Mouse (Mus musculus) R1 (cell line): ENCODE results near the gene Terb2.
"Not testable (repeated sequence)": the region's sequence is repeated elsewhere in the genome, so short reads cannot be mapped to it uniquely, and the experiment has no call there.

Source experiments
- DNase-seq: peaks from one replicate; pipeline ENCODE4 v3.0.0-alpha.2; 2018; ENCODE audit warnings: low read depth, low spot score

The Terb2 gene

GRCm38 (mm10) chr2:122161542-122161941 lies 24.5 kb upstream of the Terb2 start:
- peak; percentile 45 for DNase-seq

- no peak for DNase-seq
Observed at GRCm38 (mm10) chr2:122162529-122162928, 23.5 kb upstream of the Terb2 start.

GRCm38 (mm10) chr2:122163430-122164195 lies 22.5 kb upstream of the Terb2 start:
- no peak for DNase-seq

- DNase-seq, result no peak
Observed at GRCm38 (mm10) chr2:122164293-122164692, 21.8 kb upstream of the Terb2 start.

- no peak for DNase-seq
Observed at GRCm38 (mm10) chr2:122171292-122171691, 14.8 kb upstream of the Terb2 start.

GRCm38 (mm10) chr2:122172188-122172587 lies 13.9 kb upstream of the Terb2 start:
- DNase-seq, result no peak

GRCm38 (mm10) chr2:122180051-122180822 lies 5.8 kb upstream of the Terb2 start:
- DNase-seq, result peak; percentile 62

- no peak for DNase-seq
Observed at GRCm38 (mm10) chr2:122185086-122185485, 986 bp upstream of the Terb2 start.

GRCm38 (mm10) chr2:122186751-122187150 lies 679 bp downstream of the Terb2 start:
- no peak for DNase-seq

GRCm38 (mm10) chr2:122191849-122192248 lies 5.8 kb downstream of the Terb2 start:
- no peak for DNase-seq

- DNase-seq, result no peak
Observed at GRCm38 (mm10) chr2:122194509-122194929, 8.4 kb downstream of the Terb2 start.

GRCm38 (mm10) chr2:122201501-122201900 lies 15.4 kb downstream of the Terb2 start:
- no peak for DNase-seq

GRCm38 (mm10) chr2:122206440-122207107 lies 20.5 kb downstream of the Terb2 start:
- DNase-seq, result no peak

GRCm38 (mm10) chr2:122210534-122211228 lies 24.6 kb downstream of the Terb2 start:
- DNase-seq, result peak; percentile 30

- DNase-seq, result not testable (repeated sequence)
Observed at GRCm38 (mm10) chr2:122217075-122217474, 31.0 kb downstream of the Terb2 start.

- DNase-seq, result no peak
Observed at GRCm38 (mm10) chr2:122218234-122218633, 32.2 kb downstream of the Terb2 start.

GRCm38 (mm10) chr2:122221378-122221777 lies 35.3 kb downstream of the Terb2 start:
- no peak for DNase-seq

- DNase-seq, result no peak
Observed at GRCm38 (mm10) chr2:122221798-122222197, 35.7 kb downstream of the Terb2 start.

- DNase-seq, result no peak
Observed at GRCm38 (mm10) chr2:122222272-122222671, 36.2 kb downstream of the Terb2 start.

GRCm38 (mm10) chr2:122223654-122224053 lies 37.6 kb downstream of the Terb2 start:
- no peak for DNase-seq

GRCm38 (mm10) chr2:122230395-122230794 lies 44.3 kb downstream of the Terb2 start:
- no peak for DNase-seq

- peak; percentile 76 for DNase-seq
Observed at GRCm38 (mm10) chr2:122231616-122232015, 45.5 kb downstream of the Terb2 start.
